Mouse (Mus musculus): ENCODE data around the gene G6pc. TPM values are rescaled to one million over a fixed set of nuclear protein-coding genes. Genes with fewer than 3 reads are reported as not detected.
"Not testable (repeated sequence)": the region's sequence is repeated elsewhere in the genome, so short reads cannot be mapped to it uniquely, and the experiment has no call there.

G6pc gene
- polyA plus RNA-seq, 1 experiment from 2014 or later, result not detected

- Histone ChIP-seq H3K36me3 (ENCODE audit: control insufficient read depth, insufficient read depth, low read length) (no peaks in the 10 kb centered on the region), H3K27me3 (replicated peaks; ENCODE audit: control insufficient read depth, insufficient read depth, low read length) (no peaks in the 10 kb centered on the region), H3K4me2 (ENCODE audit: low read depth, low read length) (no peak overlapping the region), H3K4me1 (ENCODE audit: control insufficient read depth, insufficient read depth, low read length) (no peaks in the 10 kb centered on the region), H3K9me3 (ENCODE audit: control insufficient read depth, low read length) (no peaks in the 10 kb centered on the region), H3K4me3 (ENCODE audit: low read depth, low read length) (no peak overlapping the region), H3K9ac (ENCODE audit: low read depth, low read length) (no peak overlapping the region), H3K27ac (replicated peaks; ENCODE audit: low read depth, low read length) (no peak overlapping the region)
- 45% methylated on average over 3 of the region's 3 CpGs for WGBS
- DNase-seq (ENCODE audit: low spot score) (no peak), ATAC-seq (ENCODE audit: low read depth) (no peak)
Measured at GRCm38 (mm10) chr11:101360651-101361113, 6.7 kb upstream of the G6pc start.

GRCm38 (mm10) chr11:101364531-101364931, 2.8 kb upstream of the G6pc start:
- DNase-seq (ENCODE audit: low spot score) (no peak), ATAC-seq (ENCODE audit: low read depth) (no peak)
- H3K9ac ChIP-seq (ENCODE audit: low read depth, low read length), result no peak overlapping the region
- H3K27ac ChIP-seq (replicated peaks; ENCODE audit: low read depth, low read length), result no peak overlapping the region
- no peaks in the 10 kb centered on the region for H3K4me1 ChIP-seq (ENCODE audit: control insufficient read depth, insufficient read depth, low read length)
- H3K27me3 ChIP-seq (replicated peaks; ENCODE audit: control insufficient read depth, insufficient read depth, low read length), result no peaks in the 10 kb centered on the region
- WGBS, result 79% methylated on average over 5 of the region's 5 CpGs
- no peaks in the 10 kb centered on the region for H3K9me3 ChIP-seq (ENCODE audit: control insufficient read depth, low read length)
- H3K4me2 ChIP-seq (ENCODE audit: low read depth, low read length), result no peak overlapping the region
- H3K36me3 ChIP-seq (ENCODE audit: control insufficient read depth, insufficient read depth, low read length), result no peaks in the 10 kb centered on the region
- no peak overlapping the region for H3K4me3 ChIP-seq (ENCODE audit: low read depth, low read length)

- DNase-seq (ENCODE audit: low spot score) (no peak), ATAC-seq (ENCODE audit: low read depth) (no peak)
- Histone ChIP-seq H3K27me3 (replicated peaks; ENCODE audit: control insufficient read depth, insufficient read depth, low read length) (no peaks in the 10 kb centered on the region), H3K4me1 (ENCODE audit: control insufficient read depth, insufficient read depth, low read length) (no peaks in the 10 kb centered on the region), H3K9ac (ENCODE audit: low read depth, low read length) (no peak overlapping the region), H3K36me3 (ENCODE audit: control insufficient read depth, insufficient read depth, low read length) (no peaks in the 10 kb centered on the region), H3K4me2 (ENCODE audit: low read depth, low read length) (no peak overlapping the region), H3K27ac (replicated peaks; ENCODE audit: low read depth, low read length) (no peak overlapping the region), H3K9me3 (ENCODE audit: control insufficient read depth, low read length) (no peaks in the 10 kb centered on the region), H3K4me3 (ENCODE audit: low read depth, low read length) (no peak overlapping the region)
- WGBS, result 74% methylated on average over 5 of the region's 5 CpGs
Measured at GRCm38 (mm10) chr11:101370141-101370540, 2.8 kb downstream of the G6pc start.

- H3K4me1 ChIP-seq (ENCODE audit: control insufficient read depth, insufficient read depth, low read length), result no peaks in the 10 kb centered on the region
- H3K9me3 ChIP-seq (ENCODE audit: control insufficient read depth, low read length), result no peaks in the 10 kb centered on the region
- no peak overlapping the region for H3K27ac ChIP-seq (replicated peaks; ENCODE audit: low read depth, low read length)
- no peak overlapping the region for H3K9ac ChIP-seq (ENCODE audit: low read depth, low read length)
- no peak overlapping the region for H3K4me2 ChIP-seq (ENCODE audit: low read depth, low read length)
- no peaks in the 10 kb centered on the region for H3K36me3 ChIP-seq (ENCODE audit: control insufficient read depth, insufficient read depth, low read length)
- H3K4me3 ChIP-seq (ENCODE audit: low read depth, low read length), result no peak overlapping the region
- WGBS, result 60% methylated on average over 7 of the region's 7 CpGs
- DNase-seq (ENCODE audit: low spot score), result no peak
- no peaks in the 10 kb centered on the region for H3K27me3 ChIP-seq (replicated peaks; ENCODE audit: control insufficient read depth, insufficient read depth, low read length)
- ATAC-seq (ENCODE audit: low read depth), result no peak
Measured at GRCm38 (mm10) chr11:101374421-101374938, 7.1 kb downstream of the G6pc start.

GRCm38 (mm10) chr11:101378196-101378595, 10.8 kb downstream of the G6pc start:
- not testable (repeated sequence) for H3K27ac ChIP-seq (replicated peaks; ENCODE audit: low read depth, low read length); H3K4me2 ChIP-seq (ENCODE audit: low read depth, low read length); H3K4me3 ChIP-seq (ENCODE audit: low read depth, low read length); H3K9ac ChIP-seq (ENCODE audit: low read depth, low read length); H3K9me3 ChIP-seq (ENCODE audit: control insufficient read depth, low read length); DNase-seq (ENCODE audit: low spot score); H3K36me3 ChIP-seq (ENCODE audit: control insufficient read depth, insufficient read depth, low read length); H3K27me3 ChIP-seq (replicated peaks; ENCODE audit: control insufficient read depth, insufficient read depth, low read length); H3K4me1 ChIP-seq (ENCODE audit: control insufficient read depth, insufficient read depth, low read length); ATAC-seq (ENCODE audit: low read depth)
- 93% methylated on average over 8 of the region's 8 CpGs for WGBS

GRCm38 (mm10) chr11:101378926-101379325, 11.6 kb downstream of the G6pc start:
- 82% methylated on average over 6 of the region's 6 CpGs for WGBS

GRCm38 (mm10) chr11:101381817-101382216, 14.5 kb downstream of the G6pc start:
- Histone ChIP-seq H3K9ac (ENCODE audit: low read depth, low read length) (no peak overlapping the region), H3K27me3 (replicated peaks; ENCODE audit: control insufficient read depth, insufficient read depth, low read length) (no peaks in the 10 kb centered on the region), H3K36me3 (ENCODE audit: control insufficient read depth, insufficient read depth, low read length) (no peaks in the 10 kb centered on the region), H3K27ac (replicated peaks; ENCODE audit: low read depth, low read length) (no peak overlapping the region), H3K9me3 (ENCODE audit: control insufficient read depth, low read length) (no peaks in the 10 kb centered on the region), H3K4me1 (ENCODE audit: control insufficient read depth, insufficient read depth, low read length) (no peaks in the 10 kb centered on the region), H3K4me2 (ENCODE audit: low read depth, low read length) (no peak overlapping the region), H3K4me3 (ENCODE audit: low read depth, low read length) (no peak overlapping the region)
- ATAC-seq (ENCODE audit: low read depth), result no peak
- DNase-seq (ENCODE audit: low spot score), result no peak
- 21% methylated on average over 4 of the region's 4 CpGs for WGBS

More at GRCm38 (mm10) chr11:101378926-101379325, 11.6 kb downstream of the G6pc start:
- ATAC-seq (ENCODE audit: low read depth), result no peak
- Histone ChIP-seq H3K4me3 (ENCODE audit: low read depth, low read length) (no peak overlapping the region), H3K9ac (ENCODE audit: low read depth, low read length) (no peak overlapping the region), H3K27ac (replicated peaks; ENCODE audit: low read depth, low read length) (no peak overlapping the region), H3K36me3 (ENCODE audit: control insufficient read depth, insufficient read depth, low read length) (no peaks in the 10 kb centered on the region), H3K9me3 (ENCODE audit: control insufficient read depth, low read length) (no peaks in the 10 kb centered on the region), H3K4me1 (ENCODE audit: control insufficient read depth, insufficient read depth, low read length) (no peaks in the 10 kb centered on the region), H3K27me3 (replicated peaks; ENCODE audit: control insufficient read depth, insufficient read depth, low read length) (no peaks in the 10 kb centered on the region), H3K4me2 (ENCODE audit: low read depth, low read length) (no peak overlapping the region)
- DNase-seq (ENCODE audit: low spot score), result no peak

- DNase-seq (ENCODE audit: low spot score), result peak; percentile 85
- Histone ChIP-seq H3K36me3 (ENCODE audit: control insufficient read depth, insufficient read depth, low read length) (no peaks in the 10 kb centered on the region), H3K27me3 (replicated peaks; ENCODE audit: control insufficient read depth, insufficient read depth, low read length) (no peaks in the 10 kb centered on the region), H3K27ac (replicated peaks; ENCODE audit: low read depth, low read length) (no peak overlapping the region), H3K4me2 (ENCODE audit: low read depth, low read length) (no peak overlapping the region), H3K9ac (ENCODE audit: low read depth, low read length) (peak overlapping the region; percentile 30; the same call in 1 of the 2 replicates), H3K9me3 (ENCODE audit: control insufficient read depth, low read length) (no peaks in the 10 kb centered on the region), H3K4me1 (ENCODE audit: control insufficient read depth, insufficient read depth, low read length) (no peaks in the 10 kb centered on the region), H3K4me3 (ENCODE audit: low read depth, low read length) (no peak overlapping the region)
- 4% methylated on average over 8 of the region's 8 CpGs for WGBS
- ATAC-seq (ENCODE audit: low read depth), result peak; percentile 65; the same call in 1 of the 2 replicates
Measured at GRCm38 (mm10) chr11:101395110-101395509, 27.7 kb downstream of the G6pc start.

- Histone ChIP-seq H3K27me3 (replicated peaks; ENCODE audit: control insufficient read depth, insufficient read depth, low read length) (no peaks in the 10 kb centered on the region), H3K4me2 (ENCODE audit: low read depth, low read length) (no peak overlapping the region), H3K9me3 (ENCODE audit: control insufficient read depth, low read length) (no peaks in the 10 kb centered on the region), H3K4me3 (ENCODE audit: low read depth, low read length) (no peak overlapping the region), H3K27ac (replicated peaks; ENCODE audit: low read depth, low read length) (no peak overlapping the region), H3K9ac (ENCODE audit: low read depth, low read length) (no peak overlapping the region), H3K4me1 (ENCODE audit: control insufficient read depth, insufficient read depth, low read length) (peaks cover 4% of the 10 kb centered on the region; the same call in 1 of the 2 replicates), H3K36me3 (ENCODE audit: control insufficient read depth, insufficient read depth, low read length) (peaks cover 37% of the 10 kb centered on the region)
- ATAC-seq (ENCODE audit: low read depth) (no peak), DNase-seq (ENCODE audit: low spot score) (no peak)
- WGBS, result 82% methylated on average over 2 of the region's 2 CpGs
Measured at GRCm38 (mm10) chr11:101415306-101415705, 47.9 kb downstream of the G6pc start.

Data from embryonic facial prominence, embryonic 14.5 days (tissue).